Mouse (Mus musculus): ENCODE measurements around the gene Krt71. TPM values are rescaled to one million over a fixed set of nuclear protein-coding genes. Genes with fewer than 3 reads are reported as not detected.

Krt71 gene
- total RNA-seq (2014; rRNA removed) = 0.08 and 0.43 TPM in 2 replicates
- polyA plus RNA-seq (2015; fragmentation: Nextera tagmentation; extraction: Ambion mirVana) = not detected in 2 replicates

GRCm38 (mm10) chr15:101742711-101743110, at the start of gene Krt71:
Gene Krt71, minus strand, starts transcription at chr15:101743109.
- Histone ChIP-seq H3K27me3 (ENCODE audit: insufficient read depth, low read length) (no peaks in the 10 kb centered on the region), H3K9me3 (ENCODE audit: low read length) (no peaks in the 10 kb centered on the region), H3K27ac (ENCODE audit: low read depth, low read length) (no peak within 1 kb of the TSS), H3K4me1 (ENCODE audit: insufficient read depth) (no peaks in the 10 kb centered on the region), H3K36me3 (ENCODE audit: insufficient read depth) (no peaks in the 10 kb centered on the region), H3K4me2 (ENCODE audit: low read depth) (no peak within 1 kb of the TSS), H3K9ac (no peak within 1 kb of the TSS), H3K4me3 (ENCODE audit: low read depth, low read length) (no peak within 1 kb of the TSS)
- 57% methylated on average over 14 of the region's 14 CpGs for WGBS
- no peak for TF ChIP-seq CTCF (IDR thresholded peaks at IDR 0.05; ENCODE audit: low read depth)
- no peak for DNase-seq
- ATAC-seq = no peak

- peak; percentile 46 for DNase-seq
- Histone ChIP-seq H3K4me1 (ENCODE audit: insufficient read depth) (peaks cover 5% of the 10 kb centered on the region; the same call in 1 of the 2 replicates), H3K27ac (ENCODE audit: low read depth, low read length) (peak overlapping the region; percentile 45), H3K9me3 (ENCODE audit: low read length) (no peaks in the 10 kb centered on the region), H3K27me3 (ENCODE audit: insufficient read depth, low read length) (no peaks in the 10 kb centered on the region), H3K36me3 (ENCODE audit: insufficient read depth) (no peaks in the 10 kb centered on the region), H3K4me3 (ENCODE audit: low read depth, low read length) (no peak overlapping the region), H3K4me2 (ENCODE audit: low read depth) (no peak overlapping the region), H3K9ac (no peak overlapping the region)
- 6% methylated on average over 3 of the region's 3 CpGs for WGBS
- peak; percentile 86; the same call in 1 of the 2 replicates for ATAC-seq
- TF ChIP-seq CTCF (IDR thresholded peaks at IDR 0.05; ENCODE audit: low read depth) = no peak
Measured at GRCm38 (mm10) chr15:101790867-101791266, 48.0 kb upstream of the Krt71 start.

- TF ChIP-seq CTCF (IDR thresholded peaks at IDR 0.05; ENCODE audit: low read depth) = no peak
- Histone ChIP-seq H3K27me3 (ENCODE audit: insufficient read depth, low read length) (no peaks in the 10 kb centered on the region), H3K27ac (ENCODE audit: low read depth, low read length) (no peak within 1 kb of the TSS), H3K9me3 (ENCODE audit: low read length) (no peaks in the 10 kb centered on the region), H3K4me1 (ENCODE audit: insufficient read depth) (peaks cover 4% of the 10 kb centered on the region; the same call in 1 of the 2 replicates), H3K4me3 (ENCODE audit: low read depth, low read length) (no peak within 1 kb of the TSS), H3K36me3 (ENCODE audit: insufficient read depth) (no peaks in the 10 kb centered on the region), H3K9ac (no peak within 1 kb of the TSS), H3K4me2 (ENCODE audit: low read depth) (no peak within 1 kb of the TSS)
- 92% methylated on average over 18 of the region's 18 CpGs for WGBS
- DNase-seq (no peak), ATAC-seq (no peak)
Measured at GRCm38 (mm10) chr15:101786360-101786759, 43.5 kb upstream of the Krt71 start, which contains the start of gene Krt72. Gene Krt72, minus strand, starts transcription at chr15:101786460.

GRCm38 (mm10) chr15:101773420-101773819, 30.5 kb upstream of the Krt71 start:
- 78% methylated on average over 10 of the region's 10 CpGs for WGBS
- TF ChIP-seq CTCF (IDR thresholded peaks at IDR 0.05; ENCODE audit: low read depth) = no peak
- Histone ChIP-seq H3K36me3 (ENCODE audit: insufficient read depth) (no peaks in the 10 kb centered on the region), H3K27ac (ENCODE audit: low read depth, low read length) (no peak overlapping the region), H3K4me1 (ENCODE audit: insufficient read depth) (no peaks in the 10 kb centered on the region), H3K4me2 (ENCODE audit: low read depth) (no peak overlapping the region), H3K9ac (no peak overlapping the region), H3K9me3 (ENCODE audit: low read length) (no peaks in the 10 kb centered on the region), H3K4me3 (ENCODE audit: low read depth, low read length) (no peak overlapping the region), H3K27me3 (ENCODE audit: insufficient read depth, low read length) (no peaks in the 10 kb centered on the region)
- ATAC-seq (peak; percentile 30), DNase-seq (peak; percentile 8)

- Histone ChIP-seq H3K27me3 (ENCODE audit: insufficient read depth, low read length) (no peaks in the 10 kb centered on the region), H3K4me1 (ENCODE audit: insufficient read depth) (no peaks in the 10 kb centered on the region), H3K36me3 (ENCODE audit: insufficient read depth) (no peaks in the 10 kb centered on the region), H3K27ac (ENCODE audit: low read depth, low read length) (no peak overlapping the region), H3K4me3 (ENCODE audit: low read depth, low read length) (no peak overlapping the region), H3K9me3 (ENCODE audit: low read length) (no peaks in the 10 kb centered on the region), H3K9ac (no peak overlapping the region), H3K4me2 (ENCODE audit: low read depth) (no peak overlapping the region)
- DNase-seq (peak; percentile 95), ATAC-seq (peak; percentile 87)
- WGBS = 6% methylated on average over 5 of the region's 5 CpGs
- peak; percentile 97 for TF ChIP-seq CTCF (IDR thresholded peaks at IDR 0.05; ENCODE audit: low read depth)
Measured at GRCm38 (mm10) chr15:101772711-101773081, 29.8 kb upstream of the Krt71 start.

GRCm38 (mm10) chr15:101772080-101772710, 29.3 kb upstream of the Krt71 start:
- peak; percentile 53 for TF ChIP-seq CTCF (IDR thresholded peaks at IDR 0.05; ENCODE audit: low read depth)
- Histone ChIP-seq H3K9ac (no peak overlapping the region), H3K27me3 (ENCODE audit: insufficient read depth, low read length) (no peaks in the 10 kb centered on the region), H3K36me3 (ENCODE audit: insufficient read depth) (no peaks in the 10 kb centered on the region), H3K4me1 (ENCODE audit: insufficient read depth) (no peaks in the 10 kb centered on the region), H3K9me3 (ENCODE audit: low read length) (no peaks in the 10 kb centered on the region), H3K4me3 (ENCODE audit: low read depth, low read length) (no peak overlapping the region), H3K4me2 (ENCODE audit: low read depth) (no peak overlapping the region), H3K27ac (ENCODE audit: low read depth, low read length) (no peak overlapping the region)
- ATAC-seq = peak; percentile 40; the same call in 1 of the 2 replicates
- peak; percentile 31 for DNase-seq
- 76% methylated on average over 5 of the region's 5 CpGs for WGBS

- Histone ChIP-seq H3K4me3 (ENCODE audit: low read depth, low read length) (no peak overlapping the region), H3K4me2 (ENCODE audit: low read depth) (no peak overlapping the region), H3K9ac (no peak overlapping the region), H3K4me1 (ENCODE audit: insufficient read depth) (no peaks in the 10 kb centered on the region), H3K36me3 (ENCODE audit: insufficient read depth) (no peaks in the 10 kb centered on the region), H3K27me3 (ENCODE audit: insufficient read depth, low read length) (no peaks in the 10 kb centered on the region), H3K9me3 (ENCODE audit: low read length) (no peaks in the 10 kb centered on the region), H3K27ac (ENCODE audit: low read depth, low read length) (no peak overlapping the region)
- TF ChIP-seq CTCF (IDR thresholded peaks at IDR 0.05; ENCODE audit: low read depth) = no peak
- ATAC-seq (no peak), DNase-seq (no peak)
- 52% methylated on average over 8 of the region's 8 CpGs for WGBS
Measured at GRCm38 (mm10) chr15:101770226-101770625, 27.3 kb upstream of the Krt71 start.
